Mouse (Mus musculus) CH12.LX (cell line): ENCODE measurements around the gene Lrrk2.

Source experiments
- CHD1 ChIP-seq: IDR thresholded peaks from 2 replicates; pipeline ENCODE4 v1.6.1; 2012; ENCODE audit warnings: low read depth, low read length, improper control_type of control experiment, inconsistent platforms
- EP300 ChIP-seq: IDR thresholded peaks from 2 replicates; pipeline ENCODE4 v1.6.1; 2011; ENCODE audit warnings: low read length, improper control_type of control experiment
- NRF1 ChIP-seq: IDR thresholded peaks from 2 replicates; pipeline ENCODE4 v1.6.1; 2014; ENCODE audit warnings: low read depth, mild to moderate bottlenecking, inconsistent platforms, low read length, improper control_type of control experiment, moderate library complexity
- USF2 ChIP-seq: conservative IDR thresholded peaks from 2 replicates; pipeline ENCODE4 v1.6.1; 2011; ENCODE audit warnings: low read depth, low read length, improper control_type of control experiment
- ZKSCAN1 ChIP-seq: IDR thresholded peaks from 2 replicates; pipeline ENCODE4 v1.6.1; 2012; ENCODE audit warnings: low read depth, inconsistent platforms, low read length, improper control_type of control experiment, borderline replicate concordance

GRCm38 (mm10) chr15:91772041-91772440 lies 99.1 kb downstream of the Lrrk2 start:
- TF ChIP-seq USF2 (no peak), NRF1 (no peak), CHD1 (no peak), EP300 (no peak), ZKSCAN1 (no peak)
